Mouse (Mus musculus): ENCODE results near the gene Dst. TPM values are rescaled to one million over a fixed set of nuclear protein-coding genes. Genes with fewer than 3 reads are reported as not detected.

The Dst gene
- polyA plus RNA-seq, 1 experiment from 2014 or later: 17.3 TPM

- Histone ChIP-seq H3K4me1 (peaks cover 9% of the 10 kb centered on the region), H3K4me3 (no peak overlapping the region), H3K27me3 (replicated peaks; ENCODE audit: low read depth, poor library complexity, severe bottlenecking) (peaks cover 8% of the 10 kb centered on the region), H3K9me3 (no peaks in the 10 kb centered on the region), H3K36me3 (replicated peaks) (no peaks in the 10 kb centered on the region), H3K27ac (replicated peaks) (no peak overlapping the region)
- WGBS: 90% methylated on average over 8 of the region's 8 CpGs
- DNase-seq (ENCODE audit: low spot score): no peak
Observed at GRCm38 (mm10) chr1:33900175-33900574, 7.8 kb upstream of the Dst start.

DNA sequence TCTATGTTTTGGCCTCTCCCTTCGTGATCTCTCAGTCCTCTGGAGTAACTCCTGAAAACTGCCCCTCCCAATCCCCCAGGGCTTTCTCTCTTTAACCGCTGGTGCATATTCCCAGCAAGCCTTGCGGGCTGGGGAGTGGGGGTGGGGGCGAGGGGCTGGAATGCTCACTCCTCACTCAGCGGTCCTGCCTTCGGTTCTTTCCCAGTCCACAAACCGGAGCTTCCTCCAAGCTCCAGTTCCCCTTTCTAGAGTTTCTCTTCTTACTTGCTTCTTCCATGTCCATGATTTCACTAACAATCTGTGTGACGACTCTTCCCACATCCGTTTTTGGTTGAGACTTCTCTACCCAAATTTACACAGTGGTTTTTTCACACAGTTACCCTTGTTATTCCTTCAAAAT is 4.4 kb upstream of the Dst start:
- no peak overlapping the region for H3K27ac ChIP-seq (replicated peaks)
- H3K4me1 ChIP-seq: peaks cover 14% of the 10 kb centered on the region
- H3K9me3 ChIP-seq: no peaks in the 10 kb centered on the region
- 28% methylated on average over 9 of the region's 9 CpGs for WGBS
- H3K36me3 ChIP-seq (replicated peaks): no peaks in the 10 kb centered on the region
- H3K27me3 ChIP-seq (replicated peaks; ENCODE audit: low read depth, poor library complexity, severe bottlenecking): peaks cover 37% of the 10 kb centered on the region
- H3K4me3 ChIP-seq: no peak overlapping the region
- peak; percentile 24 for DNase-seq (ENCODE audit: low spot score)

- peaks cover 21% of the 10 kb centered on the region for H3K4me1 ChIP-seq
- peak; percentile 11 for DNase-seq (ENCODE audit: low spot score)
- H3K27me3 ChIP-seq (replicated peaks; ENCODE audit: low read depth, poor library complexity, severe bottlenecking): peaks cover 50% of the 10 kb centered on the region
- H3K27ac ChIP-seq (replicated peaks): no peak overlapping the region
- no peaks in the 10 kb centered on the region for H3K36me3 ChIP-seq (replicated peaks)
- no peak overlapping the region for H3K4me3 ChIP-seq
- H3K9me3 ChIP-seq: no peaks in the 10 kb centered on the region
- 33% methylated on average over 10 of the region's 10 CpGs for WGBS
Observed at GRCm38 (mm10) chr1:33906216-33906615, 1.8 kb upstream of the Dst start.

GRCm38 (mm10) chr1:33906927-33907326 is 1.1 kb upstream of the Dst start:
- peak; percentile 62 for DNase-seq (ENCODE audit: low spot score)
- Histone ChIP-seq H3K36me3 (replicated peaks) (no peaks in the 10 kb centered on the region), H3K27me3 (replicated peaks; ENCODE audit: low read depth, poor library complexity, severe bottlenecking) (peaks cover 50% of the 10 kb centered on the region), H3K9me3 (no peaks in the 10 kb centered on the region), H3K27ac (replicated peaks) (peak overlapping the region; percentile 86; the same call in 1 of the 2 replicates), H3K4me3 (peak overlapping the region; percentile 73), H3K4me1 (peaks cover 25% of the 10 kb centered on the region)
- WGBS: 2% methylated on average over 20 of the region's 20 CpGs

DNA sequence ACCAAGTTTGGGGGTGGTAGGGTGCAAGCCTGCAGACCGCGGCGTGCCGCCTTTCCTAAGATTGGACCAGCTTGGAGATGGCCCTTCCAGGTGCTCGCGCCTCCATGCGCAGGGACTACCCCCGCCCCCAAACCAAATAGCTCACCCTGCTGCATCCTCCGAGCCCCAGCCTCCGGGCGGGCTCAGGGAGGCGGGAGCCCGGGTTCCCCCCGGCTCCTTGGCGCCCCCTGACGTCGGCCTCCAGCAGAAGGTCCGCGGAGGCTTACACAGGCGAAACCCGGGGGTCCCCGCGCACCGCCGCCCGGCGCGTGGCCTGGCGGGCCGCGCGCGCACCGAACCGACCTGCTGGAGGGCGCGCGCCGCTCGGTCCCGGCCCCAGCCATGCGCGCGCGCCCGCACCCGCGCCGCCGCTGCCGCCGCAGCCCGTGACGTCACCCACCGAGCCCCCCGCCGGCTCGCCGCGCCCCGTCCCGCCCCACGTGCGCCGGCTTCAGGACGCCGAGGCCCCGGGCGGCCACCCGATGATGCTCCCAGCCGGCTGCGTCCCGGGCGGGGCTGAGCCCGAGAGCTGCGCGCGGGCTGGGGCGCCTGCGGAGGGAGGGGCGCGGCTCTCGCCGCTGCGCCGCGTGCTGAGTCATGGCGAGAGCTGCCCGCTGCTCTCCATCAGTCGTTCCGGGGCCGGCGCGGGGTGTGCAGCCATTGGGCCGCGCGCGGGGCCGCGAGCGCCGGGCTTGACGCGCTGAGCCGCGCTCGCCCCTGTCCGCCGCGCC is 419 bp upstream of the Dst start, which contains the start of gene Bend6:
Bend6 (minus strand) TSS at position 396 of the 770 bp plus-strand sequence.
- peak within 1 kb of the TSS; percentile 73 for H3K4me3 ChIP-seq
- H3K4me1 ChIP-seq: peaks cover 25% of the 10 kb centered on the region
- no peaks in the 10 kb centered on the region for H3K9me3 ChIP-seq
- peak; percentile 82 for DNase-seq (ENCODE audit: low spot score)
- peaks cover 50% of the 10 kb centered on the region for H3K27me3 ChIP-seq (replicated peaks; ENCODE audit: low read depth, poor library complexity, severe bottlenecking)
- H3K36me3 ChIP-seq (replicated peaks): no peaks in the 10 kb centered on the region
- WGBS: 1% methylated on average over 109 of the region's 110 CpGs
- peak within 1 kb of the TSS; percentile 86 for H3K27ac ChIP-seq (replicated peaks)

DNA sequence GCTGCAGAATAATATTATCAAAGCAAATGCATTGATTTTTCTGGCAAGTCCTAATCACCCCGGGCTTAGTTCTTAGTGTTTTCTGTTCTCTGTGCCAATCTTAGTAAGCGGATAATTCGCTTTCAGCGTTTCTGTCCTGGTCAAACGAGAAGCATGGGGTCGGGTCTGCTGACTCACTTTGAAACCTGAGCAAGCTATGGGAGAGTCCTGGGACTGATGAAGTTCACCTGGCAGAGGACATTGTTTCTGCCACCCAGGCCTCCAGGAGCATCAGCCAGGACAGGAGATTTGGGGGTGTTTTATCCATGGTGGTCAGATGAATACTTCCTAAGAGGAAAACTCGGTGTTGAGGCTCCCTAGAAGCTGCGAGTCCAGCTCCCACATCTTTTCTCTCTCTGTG is 3.6 kb downstream of the Dst start:
- no peak for DNase-seq (ENCODE audit: low spot score)
- H3K4me3 ChIP-seq: no peak overlapping the region

GRCm38 (mm10) chr1:33916554-33916953 is 8.5 kb downstream of the Dst start:
- H3K9me3 ChIP-seq: no peaks in the 10 kb centered on the region
- WGBS: 94% methylated on average over 5 of the region's 5 CpGs
- no peak overlapping the region for H3K4me3 ChIP-seq
- H3K27ac ChIP-seq (replicated peaks): no peak overlapping the region
- peaks cover 8% of the 10 kb centered on the region for H3K36me3 ChIP-seq (replicated peaks)
- no peak for DNase-seq (ENCODE audit: low spot score)
- no peaks in the 10 kb centered on the region for H3K27me3 ChIP-seq (replicated peaks; ENCODE audit: low read depth, poor library complexity, severe bottlenecking)
- H3K4me1 ChIP-seq: 0 out of 2 replicates have a peak, but pooled peaks cover 2% of the 10 kb centered on the region

More for the DNA sequence above, 3.6 kb downstream of the Dst start:
- peaks cover 8% of the 10 kb centered on the region for H3K36me3 ChIP-seq (replicated peaks)
- no peak overlapping the region for H3K27ac ChIP-seq (replicated peaks)
- H3K4me1 ChIP-seq: peaks cover 20% of the 10 kb centered on the region
- WGBS: 67% methylated on average over 8 of the region's 8 CpGs
- peaks cover 27% of the 10 kb centered on the region for H3K27me3 ChIP-seq (replicated peaks; ENCODE audit: low read depth, poor library complexity, severe bottlenecking)
- no peaks in the 10 kb centered on the region for H3K9me3 ChIP-seq

- Histone ChIP-seq H3K9me3 (no peaks in the 10 kb centered on the region), H3K4me1 (peaks cover 5% of the 10 kb centered on the region), H3K4me3 (no peak overlapping the region), H3K36me3 (replicated peaks) (no peaks in the 10 kb centered on the region), H3K27me3 (replicated peaks; ENCODE audit: low read depth, poor library complexity, severe bottlenecking) (no peaks in the 10 kb centered on the region), H3K27ac (replicated peaks) (no peak overlapping the region)
- DNase-seq (ENCODE audit: low spot score): no peak
- 75% methylated on average over 7 of the region's 7 CpGs for WGBS
Observed at GRCm38 (mm10) chr1:33922975-33923374, 14.9 kb downstream of the Dst start.

- WGBS: 39% methylated on average over 3 of the region's 3 CpGs
- peak; percentile 45 for DNase-seq (ENCODE audit: low spot score)
- Histone ChIP-seq H3K4me3 (no peak overlapping the region), H3K4me1 (peaks cover 5% of the 10 kb centered on the region), H3K27me3 (replicated peaks; ENCODE audit: low read depth, poor library complexity, severe bottlenecking) (no peaks in the 10 kb centered on the region), H3K9me3 (no peaks in the 10 kb centered on the region), H3K36me3 (replicated peaks) (no peaks in the 10 kb centered on the region), H3K27ac (replicated peaks) (no peak overlapping the region)
Observed at GRCm38 (mm10) chr1:33925283-33925682, 17.3 kb downstream of the Dst start.

DNA sequence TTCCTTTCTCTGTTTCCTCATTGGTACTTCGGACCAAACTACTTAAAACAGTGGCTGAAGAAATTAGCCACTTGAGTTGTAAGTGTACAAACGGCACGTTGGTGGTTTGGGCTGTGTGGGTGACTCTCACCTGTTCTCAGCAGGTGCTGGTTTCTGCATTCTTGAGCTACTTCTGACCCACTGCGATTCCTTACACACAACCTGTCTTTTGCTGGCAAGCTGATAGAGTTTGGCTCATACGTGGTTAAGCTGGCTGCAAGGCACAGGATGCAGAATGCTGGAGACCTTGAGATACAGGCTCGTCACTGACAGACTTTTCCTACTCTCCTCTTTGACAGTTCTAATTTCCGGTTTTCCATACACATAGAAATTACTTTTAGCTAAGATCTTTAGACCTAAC is 19.4 kb downstream of the Dst start:
- WGBS: 91% methylated on average over 7 of the region's 7 CpGs
- H3K4me3 ChIP-seq: no peak overlapping the region
- H3K27me3 ChIP-seq (replicated peaks; ENCODE audit: low read depth, poor library complexity, severe bottlenecking): no peaks in the 10 kb centered on the region
- no peaks in the 10 kb centered on the region for H3K36me3 ChIP-seq (replicated peaks)
- no peaks in the 10 kb centered on the region for H3K9me3 ChIP-seq
- no peak overlapping the region for H3K27ac ChIP-seq (replicated peaks)
- peaks cover 9% of the 10 kb centered on the region for H3K4me1 ChIP-seq
- DNase-seq (ENCODE audit: low spot score): no peak

DNA sequence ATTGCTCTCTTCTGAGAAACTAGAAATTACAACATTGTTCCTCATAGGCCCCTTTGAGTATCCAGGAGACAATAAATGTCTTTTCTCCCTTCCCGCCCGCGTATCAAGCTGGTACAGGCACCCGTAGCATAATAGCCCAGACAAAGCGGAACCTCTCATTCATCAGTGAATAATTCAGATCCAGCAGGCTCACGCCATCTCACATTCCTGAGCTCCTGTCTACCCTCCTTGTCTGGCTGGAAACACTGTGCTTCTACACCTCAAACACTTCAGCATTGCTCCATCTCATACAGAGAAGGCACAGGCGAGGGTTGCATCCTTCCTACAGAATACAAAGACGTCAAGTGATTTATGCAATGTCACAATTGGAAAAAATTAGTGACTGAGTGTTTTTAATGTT is 23.8 kb downstream of the Dst start:
- H3K27me3 ChIP-seq (replicated peaks; ENCODE audit: low read depth, poor library complexity, severe bottlenecking): no peaks in the 10 kb centered on the region
- WGBS: 89% methylated on average over 8 of the region's 8 CpGs
- no peaks in the 10 kb centered on the region for H3K9me3 ChIP-seq
- DNase-seq (ENCODE audit: low spot score): no peak
- peaks cover 4% of the 10 kb centered on the region; the same call in 1 of the 2 replicates for H3K4me1 ChIP-seq
- H3K27ac ChIP-seq (replicated peaks): no peak overlapping the region
- H3K36me3 ChIP-seq (replicated peaks): no peaks in the 10 kb centered on the region
- H3K4me3 ChIP-seq: no peak overlapping the region

GRCm38 (mm10) chr1:33932196-33932595 is 24.2 kb downstream of the Dst start:
- DNase-seq (ENCODE audit: low spot score): no peak

DNA sequence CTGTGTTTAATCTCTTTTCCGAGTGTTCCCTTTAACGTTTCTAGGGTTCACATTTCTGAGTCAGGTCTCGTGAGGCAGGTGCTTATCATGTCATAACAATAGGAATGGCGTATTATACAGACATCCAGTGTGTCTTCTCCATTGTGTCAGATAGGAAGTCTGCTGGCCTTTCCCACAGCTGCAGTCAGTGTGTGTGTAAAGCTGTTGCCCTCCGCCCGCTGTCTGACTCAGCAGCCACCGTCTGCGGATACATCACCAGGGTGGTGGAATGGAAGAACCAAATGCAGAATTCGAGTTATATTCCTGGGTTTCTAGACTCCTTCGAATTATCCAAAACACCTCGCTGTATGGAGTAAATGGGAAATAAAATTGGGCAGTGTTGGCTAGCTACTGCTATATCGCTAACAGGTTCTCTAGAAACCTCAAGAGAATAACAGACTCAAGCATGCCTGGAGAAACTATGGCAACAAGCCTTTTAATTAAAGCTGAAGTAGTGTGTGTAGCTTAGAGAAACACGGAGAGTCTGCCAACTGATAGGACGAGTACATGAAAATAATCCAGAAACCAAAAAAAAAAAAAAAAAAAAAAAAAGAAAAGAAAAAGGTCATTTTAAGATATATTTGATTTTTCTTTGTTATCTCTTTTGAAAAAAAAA is 24.9 kb downstream of the Dst start:
- no peak for DNase-seq (ENCODE audit: low spot score)
- no peak overlapping the region for H3K27ac ChIP-seq (replicated peaks)
- H3K27me3 ChIP-seq (replicated peaks; ENCODE audit: low read depth, poor library complexity, severe bottlenecking): no peaks in the 10 kb centered on the region
- 88% methylated on average over 14 of the region's 14 CpGs for WGBS
- H3K36me3 ChIP-seq (replicated peaks): no peaks in the 10 kb centered on the region
- H3K9me3 ChIP-seq: no peaks in the 10 kb centered on the region
- peaks cover 4% of the 10 kb centered on the region; the same call in 1 of the 2 replicates for H3K4me1 ChIP-seq
- no peak overlapping the region for H3K4me3 ChIP-seq

More at GRCm38 (mm10) chr1:33932196-33932595, 24.2 kb downstream of the Dst start:
- Histone ChIP-seq H3K4me1 (peaks cover 4% of the 10 kb centered on the region; the same call in 1 of the 2 replicates), H3K27ac (replicated peaks) (no peak overlapping the region), H3K27me3 (replicated peaks; ENCODE audit: low read depth, poor library complexity, severe bottlenecking) (no peaks in the 10 kb centered on the region), H3K9me3 (no peaks in the 10 kb centered on the region), H3K4me3 (no peak overlapping the region), H3K36me3 (replicated peaks) (no peaks in the 10 kb centered on the region)
- WGBS: 89% methylated on average over 3 of the region's 3 CpGs

All from embryonic facial prominence, embryonic 10.5 days (tissue).